Comparison of ENCODE assay signal across 11 mouse cellular contexts in genomic region chr4:151960513-151960854, GRCm38 (mm10). TPM values are rescaled to one million over a fixed set of nuclear protein-coding genes. Genes with fewer than 3 reads are reported as not detected.
A peak's percentile ranks its signal among the peaks of the same experiment; 100 is the strongest.
DNase-seq lines count a peak whose midpoint lies in the region; ATAC-seq and TF ChIP-seq lines count a peak whose summit lies in the region.
"Had no signal": no experiment of that assay in that cellular context is flagged by ENCODE, and none has a peak within 500 bp of the region (broad histone marks: within the 10 kb centered on the region; RNA-seq: fewer than 3 reads in every experiment).

No protein-coding gene starts in this region.

- no peaks in the 10 kb centered on the region for H3K27me3 ChIP-seq in lung, embryonic 15.5 days
- H3K27me3 ChIP-seq in embryonic facial prominence, embryonic 14.5 days (replicated peaks; ENCODE audit: control insufficient read depth, insufficient read depth, low read length) = no peaks in the 10 kb centered on the region
- H3K27me3 ChIP-seq in liver, embryonic 16.5 days (ENCODE audit: control insufficient read depth, insufficient read depth, low read depth, low read length) = no peaks in the 10 kb centered on the region
- H3K27me3 ChIP-seq in stomach, embryonic 16.5 days (ENCODE audit: control insufficient read depth, insufficient read depth, low read length) = no peaks in the 10 kb centered on the region
- H3K27me3 ChIP-seq in forebrain, postnatal 0 days (ENCODE audit: insufficient read depth, low read length) = no peaks in the 10 kb centered on the region

- peaks cover 64% of the 10 kb centered on the region for H3K36me3 ChIP-seq in lung, embryonic 15.5 days
- H3K36me3 ChIP-seq in embryonic facial prominence, embryonic 14.5 days (ENCODE audit: control insufficient read depth, insufficient read depth, low read length) = peaks cover 80% of the 10 kb centered on the region
- H3K36me3 ChIP-seq in liver, embryonic 16.5 days (ENCODE audit: control insufficient read depth, insufficient read depth) = peaks cover 34% of the 10 kb centered on the region
- H3K36me3 ChIP-seq in stomach, embryonic 16.5 days (ENCODE audit: control insufficient read depth, insufficient read depth, low read length) = peaks cover 20% of the 10 kb centered on the region
- peaks cover 63% of the 10 kb centered on the region for H3K36me3 ChIP-seq in forebrain, postnatal 0 days (ENCODE audit: insufficient read depth)

- H3K9ac ChIP-seq in lung, embryonic 15.5 days = no peak overlapping the region
- H3K9ac ChIP-seq in embryonic facial prominence, embryonic 14.5 days (ENCODE audit: low read depth, low read length) = no peak overlapping the region
- H3K9ac ChIP-seq in liver, embryonic 16.5 days (ENCODE audit: low read depth, low read length) = peak overlapping the region; percentile 64
- H3K9ac ChIP-seq in stomach, embryonic 16.5 days (ENCODE audit: low read length) = no peak overlapping the region
- no peak overlapping the region for H3K9ac ChIP-seq in forebrain, postnatal 0 days

- WGBS in lung, embryonic 15.5 days = 65% methylated on average over 3 of the region's 3 CpGs
- 76% methylated on average over 3 of the region's 3 CpGs for WGBS in embryonic facial prominence, embryonic 14.5 days
- WGBS in liver, embryonic 16.5 days (ENCODE audit: insufficient replicate concordance) = 21% methylated on average over 3 of the region's 3 CpGs
- 59% methylated on average over 3 of the region's 3 CpGs for WGBS in stomach, embryonic 16.5 days
- 93% methylated on average over 3 of the region's 3 CpGs for WGBS in forebrain, postnatal 0 days

- no peak overlapping the region for H3K27ac ChIP-seq in lung, embryonic 15.5 days
- H3K27ac ChIP-seq in embryonic facial prominence, embryonic 14.5 days (replicated peaks; ENCODE audit: low read depth, low read length) = no peak overlapping the region
- H3K27ac ChIP-seq in liver, embryonic 16.5 days (ENCODE audit: low read length) = peak overlapping the region; percentile 99
- peak overlapping the region; percentile 58; the same call in 1 of the 2 replicates for H3K27ac ChIP-seq in stomach, embryonic 16.5 days (ENCODE audit: low read length)
- H3K27ac ChIP-seq in forebrain, postnatal 0 days (ENCODE audit: low read depth, low read length) = no peak overlapping the region
- H3K27ac ChIP-seq: kidney, postnatal 0 days had no signal

- no peak overlapping the region for H3K4me2 ChIP-seq in lung, embryonic 15.5 days
- H3K4me2 ChIP-seq in embryonic facial prominence, embryonic 14.5 days (ENCODE audit: low read depth, low read length) = no peak overlapping the region
- peak overlapping the region; percentile 59 for H3K4me2 ChIP-seq in liver, embryonic 16.5 days (ENCODE audit: low read depth, low read length)
- no peak overlapping the region for H3K4me2 ChIP-seq in stomach, embryonic 16.5 days (ENCODE audit: low read depth, low read length)
- no peak overlapping the region for H3K4me2 ChIP-seq in forebrain, postnatal 0 days (ENCODE audit: low read depth)

- H3K9me3 ChIP-seq in lung, embryonic 15.5 days = no peaks in the 10 kb centered on the region
- H3K9me3 ChIP-seq in embryonic facial prominence, embryonic 14.5 days (ENCODE audit: control insufficient read depth, low read length) = no peaks in the 10 kb centered on the region
- H3K9me3 ChIP-seq in liver, embryonic 16.5 days (replicated peaks; ENCODE audit: control insufficient read depth, low read length) = no peaks in the 10 kb centered on the region
- no peaks in the 10 kb centered on the region for H3K9me3 ChIP-seq in stomach, embryonic 16.5 days (replicated peaks; ENCODE audit: control insufficient read depth, low read length)
- H3K9me3 ChIP-seq in forebrain, postnatal 0 days (ENCODE audit: low read length) = no peaks in the 10 kb centered on the region

- H3K4me1 ChIP-seq in lung, embryonic 15.5 days = no peaks in the 10 kb centered on the region
- H3K4me1 ChIP-seq in embryonic facial prominence, embryonic 14.5 days (ENCODE audit: control insufficient read depth, insufficient read depth, low read length) = no peaks in the 10 kb centered on the region
- H3K4me1 ChIP-seq in liver, embryonic 16.5 days (ENCODE audit: control insufficient read depth, low read depth, low read length) = peaks cover 77% of the 10 kb centered on the region
- H3K4me1 ChIP-seq in stomach, embryonic 16.5 days (ENCODE audit: control insufficient read depth, insufficient read depth, low read length) = peaks cover 8% of the 10 kb centered on the region; the same call in 1 of the 2 replicates
- H3K4me1 ChIP-seq in forebrain, postnatal 0 days (ENCODE audit: insufficient read depth) = no peaks in the 10 kb centered on the region

- no peak for DNase-seq in lung, postnatal 14 days
- DNase-seq in embryonic facial prominence, embryonic 14.5 days (ENCODE audit: low spot score) = peak; percentile 19
- DNase-seq in forebrain, postnatal 0 days = no peak
- DNase-seq in cerebellum, adult 9-11 months = no peak
- DNase-seq: cerebellum, postnatal 36 days; gastrocnemius, postnatal 14 days; thymus, postnatal 36 days had no signal

- H3K4me3 ChIP-seq in lung, embryonic 15.5 days = no peak overlapping the region
- no peak overlapping the region for H3K4me3 ChIP-seq in embryonic facial prominence, embryonic 14.5 days (ENCODE audit: low read depth, low read length)
- peak overlapping the region; percentile 27; the same call in 1 of the 2 replicates for H3K4me3 ChIP-seq in liver, embryonic 16.5 days (ENCODE audit: low read depth, low read length)
- H3K4me3 ChIP-seq in stomach, embryonic 16.5 days (replicated peaks; ENCODE audit: low read length) = no peak overlapping the region
- no peak overlapping the region for H3K4me3 ChIP-seq in forebrain, postnatal 0 days (ENCODE audit: low read depth, low read length)

- ATAC-seq in lung, embryonic 15.5 days (ENCODE audit: borderline replicate concordance, extremely low read depth, low FRiP score, low TSS enrichment) = peak; percentile 63; the same call in 1 of the 2 replicates
- peak; percentile 41; the same call in 1 of the 2 replicates for ATAC-seq in embryonic facial prominence, embryonic 14.5 days (ENCODE audit: low read depth)
- ATAC-seq in liver, embryonic 16.5 days (ENCODE audit: low read depth) = peak; percentile 93
- peak; percentile 92 for ATAC-seq in stomach, embryonic 16.5 days (ENCODE audit: insufficient read depth, low FRiP score)
- no peak for ATAC-seq in forebrain, postnatal 0 days

- TF ChIP-seq CTCF in forebrain, postnatal 0 days (IDR thresholded peaks at IDR 0.05; ENCODE audit: low read depth) = no peak

RNA-seq across cellular contexts. Expression of gene Dnajc11, which starts 27.0 kb away (rescaled TPM):
- 58.9 and 64.4 TPM in 2 replicates for polyA plus RNA-seq in lung, embryonic 15.5 days (2015; fragmentation: Nextera tagmentation; extraction: Ambion mirVana)
- polyA plus RNA-seq in embryonic facial prominence, embryonic 14.5 days (2014; fragmentation: Nextera tagmentation; extraction: Ambion mirVana) = 47.5 and 53.1 TPM in 2 replicates
- 40.5 and 44.0 TPM in 2 replicates for polyA plus RNA-seq in liver, embryonic 16.5 days (2015; fragmentation: Nextera tagmentation; extraction: Ambion mirVana)
- polyA plus RNA-seq in stomach, embryonic 16.5 days (2015; fragmentation: Nextera tagmentation; extraction: Ambion mirVana) = 62.4 and 62.7 TPM in 2 replicates
- 72.2 and 75.2 TPM in 2 replicates for total RNA-seq in forebrain, postnatal 0 days (2014; rRNA removed)
- 62.0 and 72.3 TPM in 2 replicates for polyA plus RNA-seq in forebrain, postnatal 0 days (2015; fragmentation: Nextera tagmentation; extraction: Ambion mirVana)

RNA-seq across cellular contexts. Expression of gene Thap3, which starts 28.3 kb away (rescaled TPM):
- 40.7 and 41.1 TPM in 2 replicates for polyA plus RNA-seq in lung, embryonic 15.5 days (2015; fragmentation: Nextera tagmentation; extraction: Ambion mirVana)
- polyA plus RNA-seq in embryonic facial prominence, embryonic 14.5 days (2014; fragmentation: Nextera tagmentation; extraction: Ambion mirVana) = 31.7 and 32.7 TPM in 2 replicates
- polyA plus RNA-seq in liver, embryonic 16.5 days (2015; fragmentation: Nextera tagmentation; extraction: Ambion mirVana) = 5.9 and 7.1 TPM in 2 replicates
- 31.8 and 35.7 TPM in 2 replicates for polyA plus RNA-seq in stomach, embryonic 16.5 days (2015; fragmentation: Nextera tagmentation; extraction: Ambion mirVana)
- total RNA-seq in forebrain, postnatal 0 days (2014; rRNA removed) = 19.7 and 22.3 TPM in 2 replicates
- 48.8 and 52.2 TPM in 2 replicates for polyA plus RNA-seq in forebrain, postnatal 0 days (2015; fragmentation: Nextera tagmentation; extraction: Ambion mirVana)

RNA-seq across cellular contexts. Expression of gene Phf13, which starts 35.6 kb away (rescaled TPM):
- polyA plus RNA-seq in lung, embryonic 15.5 days (2015; fragmentation: Nextera tagmentation; extraction: Ambion mirVana) = 28.5 and 29.7 TPM in 2 replicates
- polyA plus RNA-seq in embryonic facial prominence, embryonic 14.5 days (2014; fragmentation: Nextera tagmentation; extraction: Ambion mirVana) = 30.1 and 32.6 TPM in 2 replicates
- polyA plus RNA-seq in liver, embryonic 16.5 days (2015; fragmentation: Nextera tagmentation; extraction: Ambion mirVana) = 4.1 and 4.5 TPM in 2 replicates
- 18.3 and 21.0 TPM in 2 replicates for polyA plus RNA-seq in stomach, embryonic 16.5 days (2015; fragmentation: Nextera tagmentation; extraction: Ambion mirVana)
- 15.7 and 17.1 TPM in 2 replicates for total RNA-seq in forebrain, postnatal 0 days (2014; rRNA removed)
- polyA plus RNA-seq in forebrain, postnatal 0 days (2015; fragmentation: Nextera tagmentation; extraction: Ambion mirVana) = 11.0 and 17.2 TPM in 2 replicates

RNA-seq across cellular contexts. Expression of gene Klhl21, which starts 48.1 kb away (rescaled TPM):
- polyA plus RNA-seq in lung, embryonic 15.5 days (2015; fragmentation: Nextera tagmentation; extraction: Ambion mirVana) = 15.3 and 16.1 TPM in 2 replicates
- 10.9 and 11.2 TPM in 2 replicates for polyA plus RNA-seq in embryonic facial prominence, embryonic 14.5 days (2014; fragmentation: Nextera tagmentation; extraction: Ambion mirVana)
- 3.8 and 4.6 TPM in 2 replicates for polyA plus RNA-seq in liver, embryonic 16.5 days (2015; fragmentation: Nextera tagmentation; extraction: Ambion mirVana)
- polyA plus RNA-seq in stomach, embryonic 16.5 days (2015; fragmentation: Nextera tagmentation; extraction: Ambion mirVana) = 8.2 and 9.9 TPM in 2 replicates
- total RNA-seq in forebrain, postnatal 0 days (2014; rRNA removed) = 5.0 and 8.1 TPM in 2 replicates
- polyA plus RNA-seq in forebrain, postnatal 0 days (2015; fragmentation: Nextera tagmentation; extraction: Ambion mirVana) = 2.6 and 3.4 TPM in 2 replicates

Comparison
In these comparisons a context has a peak if more than half of its experiments do, and no peak if none do; other contexts are left out.
1. H3K27ac ChIP-seq: peak in liver, embryonic 16.5 days (single experiment) and stomach, embryonic 16.5 days (single experiment); none in lung, embryonic 15.5 days (single experiment), embryonic facial prominence, embryonic 14.5 days (single experiment) and forebrain, postnatal 0 days (single experiment).